Mouse (Mus musculus) mammary gland, adult 2 months (tissue): ENCODE results near the gene Triap1. TPM values are rescaled to one million over a fixed set of nuclear protein-coding genes. Genes with fewer than 3 reads are reported as not detected.

Source experiments
- polyA plus RNA-seq: library from polyadenylated mRNA; depleted of rRNA; stranded (reverse); fragments of >200 nt; gene quantifications from 2 replicates; pipeline ENCODE4 v1.2.3, GENCODE M21; 2012; ENCODE audit warnings: low replicate concordance; rRNA removed

Gene Triap1
- polyA plus RNA-seq: 9.2 and 15.3 TPM in 2 replicates

GRCm38 (mm10) chr5:115340577-115341313 lies at the start of gene Triap1, which contains the start of gene Gatc:
Gene Triap1, plus strand, starts transcription at chr5:115341225.
Gene Gatc, minus strand, starts transcription at chr5:115341178.

GRCm38 (mm10) chr5:115300792-115301614 lies 40.0 kb upstream of the Triap1 start, which contains the start of gene Dynll1:
Gene Dynll1, minus strand, starts transcription at chr5:115300999.

GRCm38 (mm10) chr5:115326875-115327609 lies 14.0 kb upstream of the Triap1 start, which contains the start of gene Srsf9:
Gene Srsf9, plus strand, starts transcription at chr5:115327177.

GRCm38 (mm10) chr5:115348546-115349224 lies 7.7 kb downstream of the Triap1 start, which contains the start of gene Cox6a1:
Gene Cox6a1, minus strand, starts transcription at chr5:115348981.

Other genes with a start within 250 kb of the Triap1 start
- not detected in 2 replicates for gene Gm10401, start 242.9 kb upstream of the Triap1 start, polyA plus RNA-seq
- gene Acads, start 221.9 kb upstream of the Triap1 start, polyA plus RNA-seq: 174 and 188 TPM in 2 replicates
- gene Unc119b, start 206.2 kb upstream of the Triap1 start, polyA plus RNA-seq: 39.5 and 43.4 TPM in 2 replicates
- 65.7 and 84.4 TPM in 2 replicates for gene Mlec, start 183.0 kb upstream of the Triap1 start, polyA plus RNA-seq
- gene Cabp1, start 146.8 kb upstream of the Triap1 start, polyA plus RNA-seq: 1.4 and 2.3 TPM in 2 replicates
- 91.7 and 132 TPM in 2 replicates for gene Pop5, start 105.4 kb upstream of the Triap1 start, polyA plus RNA-seq
- gene Rnf10, start 68.3 kb upstream of the Triap1 start, polyA plus RNA-seq: 133 and 176 TPM in 2 replicates
- 13.2 and 31.3 TPM in 2 replicates for gene Coq5, start 61.6 kb upstream of the Triap1 start, polyA plus RNA-seq
- gene Dynll1, start 40.2 kb upstream of the Triap1 start, polyA plus RNA-seq: 139 and 169 TPM in 2 replicates
- 24.4 and 53.3 TPM in 2 replicates for gene Srsf9, start 14.0 kb upstream of the Triap1 start, polyA plus RNA-seq
- gene Gatc, start within 50 bp of the Triap1 start, polyA plus RNA-seq: 9.3 and 17.8 TPM in 2 replicates
- 2,839 and 6,625 TPM in 2 replicates for gene Cox6a1, start 7.8 kb downstream of the Triap1 start, polyA plus RNA-seq
- 2.9 and 8.7 TPM in 2 replicates for gene Msi1, start 88.4 kb downstream of the Triap1 start, polyA plus RNA-seq
- not detected in 2 replicates for gene Pla2g1b, start 125.0 kb downstream of the Triap1 start, polyA plus RNA-seq
- gene Sirt4, start 143.5 kb downstream of the Triap1 start, polyA plus RNA-seq: 38.5 and 50.2 TPM in 2 replicates
- 116 and 161 TPM in 2 replicates for gene Pxn, start 165.5 kb downstream of the Triap1 start, polyA plus RNA-seq
- 2,101 and 2,134 TPM in 2 replicates for gene Rplp0, start 218.2 kb downstream of the Triap1 start, polyA plus RNA-seq
- 36.1 and 55.7 TPM in 2 replicates for gene Gcn1l1, start 224.0 kb downstream of the Triap1 start, polyA plus RNA-seq